Mouse (Mus musculus) E14TG2a.4 (cell line): ENCODE results near the gene Clp1.

Experiments
- H3K27me3 ChIP-seq: 2 replicates; pipeline ENCODE4 v1.6.1; 2014; ENCODE audit warnings: low read length, control low read depth; ENCODE audit not compliant: insufficient read depth
- H3K36me3 ChIP-seq: 2 replicates; pipeline ENCODE4 v1.6.1; 2014; ENCODE audit warnings: low read length, control low read depth; ENCODE audit not compliant: insufficient read depth
- H3K4me1 ChIP-seq: replicated peaks from 2 replicates; pipeline ENCODE4 v1.6.1; 2014; ENCODE audit warnings: low read depth, low read length, control low read depth
- H3K4me3 ChIP-seq: replicated peaks from 2 replicates; pipeline ENCODE4 v1.5.1; 2014; ENCODE audit warnings: mild to moderate bottlenecking, low read length
- H3K9me3 ChIP-seq: 2 replicates; pipeline ENCODE4 v1.6.1; 2014; ENCODE audit warnings: low read length, control low read depth
- CTCF ChIP-seq: conservative IDR thresholded peaks from 2 replicates; pipeline ENCODE4 v1.5.1; 2014; ENCODE audit warnings: low read length
- NANOG ChIP-seq: IDR thresholded peaks from 2 replicates; pipeline ENCODE4 v1.6.1; 2014; ENCODE audit warnings: borderline replicate concordance, low read length, mixed read lengths
- POU5F1 ChIP-seq: IDR thresholded peaks from 2 replicates; pipeline ENCODE4 v1.6.1; 2014; ENCODE audit warnings: low read length, borderline replicate concordance

Gene Clp1

GRCm38 (mm10) chr2:84762295-84762694 lies 35.1 kb upstream of the Clp1 start:
- Histone ChIP-seq H3K4me3 (no peak overlapping the region), H3K36me3 (peaks cover 16% of the 10 kb centered on the region; the same call in 1 of the 2 replicates), H3K9me3 (no peaks in the 10 kb centered on the region), H3K27me3 (peaks cover 22% of the 10 kb centered on the region), H3K4me1 (peaks cover 38% of the 10 kb centered on the region)
- TF ChIP-seq CTCF (no peak), NANOG (peak; percentile 99), POU5F1 (peak; percentile 87; the same call in 1 of the 2 replicates)

DNA sequence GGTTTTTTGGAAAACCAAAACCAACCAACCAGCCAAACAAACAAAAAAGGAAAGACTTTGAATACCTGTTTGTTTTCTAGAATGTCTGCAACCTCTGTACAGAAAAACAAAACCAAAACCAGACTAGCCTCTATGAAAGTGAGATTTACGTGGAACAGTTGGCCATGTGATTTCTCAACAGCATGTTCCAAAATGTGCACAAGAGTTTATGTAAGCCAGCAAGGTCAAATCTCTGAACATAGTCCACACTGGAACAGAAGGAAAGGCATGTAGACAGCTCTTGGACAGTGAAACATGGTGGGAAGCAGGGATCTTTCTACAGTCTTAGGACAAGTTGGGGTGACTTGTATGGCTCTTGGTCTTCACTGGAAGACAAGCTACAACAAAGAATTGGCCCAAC lies 34.7 kb upstream of the Clp1 start:
- H3K9me3 ChIP-seq: no peaks in the 10 kb centered on the region
- TF ChIP-seq CTCF: no peak
- no peak for TF ChIP-seq NANOG
- no peak for TF ChIP-seq POU5F1
- peaks cover 42% of the 10 kb centered on the region for H3K4me1 ChIP-seq
- H3K27me3 ChIP-seq: peaks cover 19% of the 10 kb centered on the region
- H3K36me3 ChIP-seq: peaks cover 15% of the 10 kb centered on the region; the same call in 1 of the 2 replicates
- H3K4me3 ChIP-seq: no peak overlapping the region

DNA sequence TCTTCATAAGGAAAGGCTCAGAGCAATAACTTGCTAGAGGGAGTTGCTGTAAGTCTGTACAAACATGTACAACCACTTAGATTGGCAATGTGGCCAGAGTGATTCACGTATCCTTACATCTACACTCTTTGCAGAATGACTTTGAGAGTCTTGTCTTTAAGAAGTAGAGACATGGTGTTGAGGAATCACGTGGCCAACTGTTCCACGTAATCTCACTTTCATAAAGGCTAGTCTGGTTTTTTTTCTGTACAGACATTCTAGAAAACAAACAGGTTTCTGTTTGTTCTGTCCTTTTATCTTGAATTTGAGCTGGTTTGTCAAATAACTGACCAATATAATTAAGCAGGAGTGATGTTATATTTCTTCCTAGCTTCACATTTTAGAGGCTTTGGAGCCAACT lies 34.2 kb upstream of the Clp1 start:
- H3K4me1 ChIP-seq: peaks cover 48% of the 10 kb centered on the region
- TF ChIP-seq CTCF (no peak), POU5F1 (no peak), NANOG (no peak)
- H3K36me3 ChIP-seq: peaks cover 10% of the 10 kb centered on the region; the same call in 1 of the 2 replicates
- no peak overlapping the region for H3K4me3 ChIP-seq
- H3K27me3 ChIP-seq: peaks cover 16% of the 10 kb centered on the region
- H3K9me3 ChIP-seq: no peaks in the 10 kb centered on the region

- Histone ChIP-seq H3K9me3 (no peaks in the 10 kb centered on the region), H3K36me3 (peaks cover 8% of the 10 kb centered on the region; the same call in 1 of the 2 replicates), H3K4me1 (peaks cover 53% of the 10 kb centered on the region), H3K27me3 (peaks cover 16% of the 10 kb centered on the region), H3K4me3 (no peak overlapping the region)
- TF ChIP-seq NANOG (no peak), POU5F1 (no peak), CTCF (no peak)
These were observed 33.6 kb upstream of the Clp1 start for GRCm38 (mm10) chr2:84760777-84761176.

DNA sequence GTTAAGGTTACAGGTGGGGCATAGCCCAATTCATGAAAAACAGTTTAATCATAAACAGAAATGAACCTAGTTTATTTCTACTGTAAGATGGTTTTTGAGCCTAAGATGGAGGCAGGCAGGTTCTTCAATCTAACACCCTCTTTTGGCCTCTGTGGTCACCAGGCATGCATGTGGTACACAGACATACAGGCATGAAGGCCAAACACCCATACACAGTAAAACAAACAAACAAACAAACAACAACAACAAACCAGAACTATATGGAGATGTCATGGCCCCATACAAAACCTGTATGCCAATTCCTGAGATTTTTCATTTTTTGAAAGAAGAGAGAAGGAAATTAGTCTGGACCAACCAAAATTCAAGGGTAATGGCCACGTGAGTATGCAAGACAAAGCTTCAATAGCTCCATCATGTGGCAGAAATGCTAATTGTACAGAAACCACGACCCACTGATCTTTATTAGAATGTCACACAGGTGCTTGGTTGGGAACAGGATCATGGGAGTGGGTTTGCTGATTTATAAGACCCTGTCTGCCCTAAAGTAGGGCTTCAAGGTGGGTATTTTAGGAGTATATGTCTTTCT lies 31.5 kb upstream of the Clp1 start:
- no peaks in the 10 kb centered on the region for H3K9me3 ChIP-seq
- H3K27me3 ChIP-seq: 0 out of 2 replicates have a peak, but pooled peaks cover 6% of the 10 kb centered on the region
- H3K4me1 ChIP-seq: peaks cover 53% of the 10 kb centered on the region
- no peaks in the 10 kb centered on the region for H3K36me3 ChIP-seq
- no peak overlapping the region for H3K4me3 ChIP-seq
- TF ChIP-seq POU5F1: no peak
- TF ChIP-seq NANOG: no peak
- peak; percentile 30 for TF ChIP-seq CTCF

DNA sequence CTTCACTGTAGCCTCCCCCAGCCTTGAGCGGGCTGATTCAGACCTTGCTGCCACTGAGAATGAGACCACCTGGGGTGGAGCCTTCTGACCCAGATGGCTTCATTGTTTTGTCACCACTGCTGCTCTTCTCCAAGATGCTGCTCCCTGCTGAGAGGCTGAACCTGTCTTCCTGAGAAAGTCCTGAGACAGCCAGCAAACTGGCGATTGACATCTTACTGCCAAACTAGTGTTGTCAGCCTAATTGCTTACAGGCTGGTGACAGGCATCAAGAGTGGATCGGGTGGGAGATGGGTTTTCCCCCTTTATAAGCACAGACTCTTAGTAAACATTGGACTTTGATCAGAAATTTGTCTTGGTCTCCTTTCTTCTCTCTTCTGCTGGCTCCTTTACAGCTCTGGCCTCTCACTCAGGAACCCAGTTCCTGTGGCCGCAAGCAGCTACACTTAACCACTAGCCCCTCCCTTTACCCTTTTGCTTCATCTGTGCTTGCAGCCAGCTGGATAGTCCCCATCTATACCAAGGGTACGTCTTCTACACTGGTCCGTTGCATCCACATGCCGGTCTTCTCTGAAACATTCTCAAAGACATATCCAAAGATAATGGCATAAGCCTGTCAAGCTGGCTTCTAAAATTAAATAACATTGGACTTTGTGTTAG lies 30.0 kb upstream of the Clp1 start:
- Histone ChIP-seq H3K9me3 (no peaks in the 10 kb centered on the region), H3K27me3 (no peaks in the 10 kb centered on the region), H3K4me1 (peaks cover 40% of the 10 kb centered on the region), H3K4me3 (0 out of 2 replicates have a peak overlapping the region, but pooled peaks have one; percentile 21), H3K36me3 (no peaks in the 10 kb centered on the region)
- TF ChIP-seq NANOG (peak; percentile 35; the same call in 1 of the 2 replicates), CTCF (no peak)

DNA sequence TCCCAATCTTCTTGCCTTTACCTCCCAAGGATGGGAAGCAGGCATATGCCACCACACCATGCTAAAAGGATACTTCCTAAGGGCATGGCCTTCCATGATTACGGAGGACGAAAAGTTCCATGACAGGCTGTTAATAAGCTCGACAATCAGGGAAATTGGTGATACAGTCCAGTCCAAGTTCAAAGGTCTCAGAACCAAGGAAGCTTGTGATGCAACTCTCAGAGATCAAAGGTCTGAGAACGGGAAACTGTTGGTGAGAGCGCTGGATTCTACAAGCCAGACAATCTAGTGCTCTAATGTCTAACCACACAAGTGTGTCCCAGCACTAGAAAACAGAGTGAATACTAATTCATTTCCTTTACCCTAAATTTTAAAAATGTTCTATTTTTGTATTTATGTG lies 29.1 kb upstream of the Clp1 start:
- no peaks in the 10 kb centered on the region for H3K9me3 ChIP-seq
- H3K27me3 ChIP-seq: peaks cover 1% of the 10 kb centered on the region; the same call in 1 of the 2 replicates
- TF ChIP-seq NANOG (no peak), CTCF (no peak), POU5F1 (no peak)
- peaks cover 31% of the 10 kb centered on the region for H3K4me1 ChIP-seq
- H3K36me3 ChIP-seq: no peaks in the 10 kb centered on the region
- H3K4me3 ChIP-seq: no peak overlapping the region

GRCm38 (mm10) chr2:84750115-84750514 lies 23.0 kb upstream of the Clp1 start:
- Histone ChIP-seq H3K27me3 (peaks cover 15% of the 10 kb centered on the region), H3K4me1 (peaks cover 23% of the 10 kb centered on the region), H3K36me3 (no peaks in the 10 kb centered on the region), H3K9me3 (no peaks in the 10 kb centered on the region), H3K4me3 (no peak overlapping the region)
- TF ChIP-seq CTCF (no peak), NANOG (no peak), POU5F1 (no peak)
